Comparison of ENCODE assay signal across 8 mouse cellular contexts in the genomic region with DNA sequence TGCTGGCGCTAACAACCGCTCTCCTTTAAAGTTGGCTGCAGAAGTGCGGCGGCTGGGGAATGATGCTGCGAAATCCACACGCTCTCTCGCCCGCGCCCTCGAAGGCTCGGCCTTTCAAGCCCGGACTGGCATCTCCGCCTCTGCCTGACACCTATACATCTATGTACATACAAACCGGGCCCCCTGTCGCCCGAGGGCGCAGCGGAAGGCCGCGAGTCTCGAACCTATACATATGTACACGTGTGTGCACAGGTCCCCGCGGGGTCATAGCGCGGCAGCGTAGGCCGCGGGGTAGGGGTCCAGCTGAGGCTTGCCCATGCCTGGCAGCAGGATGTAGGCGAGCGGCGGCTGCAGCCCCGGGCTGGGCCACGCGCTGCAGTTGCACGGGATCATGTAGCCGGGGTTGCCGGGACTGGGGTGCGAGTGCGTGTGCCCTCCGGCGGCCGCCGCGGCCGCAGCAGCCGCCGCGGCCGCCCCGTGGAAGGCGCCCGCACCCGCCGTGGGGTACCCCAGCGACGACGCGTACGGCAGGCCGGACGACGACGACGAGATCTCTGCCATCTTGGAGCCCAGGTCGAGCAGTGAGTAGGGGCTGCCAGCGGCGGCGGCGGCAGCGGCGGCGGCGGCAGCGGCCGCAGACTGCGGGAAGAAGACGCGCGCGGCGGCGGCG. TPM values are rescaled to one million over a fixed set of nuclear protein-coding genes. Genes with fewer than 3 reads are reported as not detected.
DNase-seq lines count a peak whose midpoint lies in the region; ATAC-seq and TF ChIP-seq lines count a peak whose summit lies in the region.

No protein-coding gene starts in this region.

- peak overlapping the region; percentile 97 for H3K4me2 ChIP-seq in kidney, embryonic 16.5 days (replicated peaks; ENCODE audit: low read depth, low read length)
- peak overlapping the region; percentile 91 for H3K4me2 ChIP-seq in heart, embryonic 15.5 days
- peak overlapping the region; percentile 67 for H3K4me2 ChIP-seq in liver, embryonic 15.5 days

- H3K4me3 ChIP-seq in kidney, embryonic 16.5 days (ENCODE audit: low read length) = peak overlapping the region; percentile 59
- peak overlapping the region; percentile 53 for H3K4me3 ChIP-seq in heart, embryonic 15.5 days
- peak overlapping the region; percentile 45 for H3K4me3 ChIP-seq in liver, embryonic 15.5 days (replicated peaks)
- H3K4me3 ChIP-seq in testis, adult 2 months (ENCODE audit: control insufficient read depth, low read depth, low read length) = peak overlapping the region; percentile 50; the same call in 1 of the 2 replicates

- peaks cover 29% of the 10 kb centered on the region for H3K4me1 ChIP-seq in kidney, embryonic 16.5 days (ENCODE audit: insufficient read depth, low read length)
- peaks cover 33% of the 10 kb centered on the region for H3K4me1 ChIP-seq in heart, embryonic 15.5 days (replicated peaks)
- H3K4me1 ChIP-seq in liver, embryonic 15.5 days (replicated peaks) = peaks cover 24% of the 10 kb centered on the region
- peaks cover 26% of the 10 kb centered on the region for H3K4me1 ChIP-seq in testis, adult 2 months (ENCODE audit: control insufficient read depth, insufficient read depth, low read length)

- TF ChIP-seq POLR2A in testis, adult 2 months (IDR thresholded peaks at IDR 0.05; ENCODE audit: control insufficient read depth, low read depth, low read length) = no peak

- H3K9me3 ChIP-seq in kidney, embryonic 16.5 days (ENCODE audit: low read length) = no peaks in the 10 kb centered on the region
- H3K9me3 ChIP-seq in heart, embryonic 15.5 days (replicated peaks) = no peaks in the 10 kb centered on the region
- no peaks in the 10 kb centered on the region for H3K9me3 ChIP-seq in liver, embryonic 15.5 days (replicated peaks)

- no peaks in the 10 kb centered on the region for H3K36me3 ChIP-seq in kidney, embryonic 16.5 days (ENCODE audit: insufficient read depth, low read length)
- H3K36me3 ChIP-seq in heart, embryonic 15.5 days = no peaks in the 10 kb centered on the region
- no peaks in the 10 kb centered on the region for H3K36me3 ChIP-seq in liver, embryonic 15.5 days (replicated peaks)
- H3K36me3 ChIP-seq in testis, adult 2 months (ENCODE audit: control insufficient read depth, insufficient read depth, low read length) = no peaks in the 10 kb centered on the region

- no peak for TF ChIP-seq CTCF in testis, adult 2 months (IDR thresholded peaks at IDR 0.05; ENCODE audit: control insufficient read depth, insufficient read depth, insufficient replicate concordance, low read depth, low read length)

- H3K27ac ChIP-seq in kidney, embryonic 16.5 days (ENCODE audit: low read length) = no peak overlapping the region
- H3K27ac ChIP-seq in heart, embryonic 15.5 days = no peak overlapping the region
- H3K27ac ChIP-seq in liver, embryonic 15.5 days (replicated peaks) = no peak overlapping the region
- H3K27ac ChIP-seq in testis, adult 2 months (ENCODE audit: control insufficient read depth, insufficient read depth, low read depth, low read length) = no peak overlapping the region

- peaks cover 84% of the 10 kb centered on the region for H3K27me3 ChIP-seq in kidney, embryonic 16.5 days (ENCODE audit: insufficient read depth, low read length)
- peaks cover 91% of the 10 kb centered on the region for H3K27me3 ChIP-seq in heart, embryonic 15.5 days
- peaks cover 96% of the 10 kb centered on the region for H3K27me3 ChIP-seq in liver, embryonic 15.5 days
- H3K27me3 ChIP-seq in testis, adult 2 months (ENCODE audit: control insufficient read depth, insufficient read depth, low read length) = peaks cover 28% of the 10 kb centered on the region

- ATAC-seq in kidney, embryonic 16.5 days (ENCODE audit: low FRiP score, low TSS enrichment) = no peak
- ATAC-seq in heart, embryonic 15.5 days (replicated peaks; ENCODE audit: insufficient number of reproducible peaks, insufficient read depth, low FRiP score, low read depth) = 0 out of 2 replicates have a peak, but pooled peaks have one; percentile 38
- ATAC-seq in liver, embryonic 15.5 days (ENCODE audit: insufficient read depth) = no peak

- WGBS in kidney, embryonic 16.5 days = under 1% methylated on average over 65 of the region's 84 CpGs
- under 1% methylated on average over 66 of the region's 84 CpGs for WGBS in heart, embryonic 15.5 days
- WGBS in liver, embryonic 15.5 days (ENCODE audit: insufficient replicate concordance) = under 1% methylated on average over 84 of the region's 84 CpGs

- H3K9ac ChIP-seq in kidney, embryonic 16.5 days (replicated peaks; ENCODE audit: low read length) = no peak overlapping the region
- H3K9ac ChIP-seq in heart, embryonic 15.5 days = no peak overlapping the region
- H3K9ac ChIP-seq in liver, embryonic 15.5 days = no peak overlapping the region

- DNase-seq in kidney, adult 8-10 months = no peak
- DNase-seq in ZHBTc4 (ENCODE audit: low read depth, low spot score) = peak; percentile 81
- DNase-seq in urinary bladder, postnatal 36 days (ENCODE audit: low spot score in 2 of 2) = no peak
- DNase-seq in left cerebral cortex, adult 9 months (ENCODE audit: low spot score in 2 of 2) = no peak

RNA-seq across cellular contexts. Expression of a gene that starts 2.2 kb away (rescaled TPM):
- polyA plus RNA-seq in kidney, embryonic 16.5 days (2015; fragmentation: Nextera tagmentation; extraction: Ambion mirVana) = not detected in 2 replicates
- 0.27 TPM in 1 of 2 replicates, not detected in the other for polyA plus RNA-seq in heart, embryonic 15.5 days (2015; fragmentation: Nextera tagmentation; extraction: Ambion mirVana)
- not detected in 2 replicates for polyA plus RNA-seq in liver, embryonic 15.5 days (2015; fragmentation: Nextera tagmentation; extraction: Ambion mirVana)
- polyA plus RNA-seq in testis, adult 2 months (2012; rRNA removed) = 0.02 TPM in 1 of 2 replicates, not detected in the other

RNA-seq across cellular contexts. Expression of a gene that starts 32.1 kb away (rescaled TPM):
- polyA plus RNA-seq in kidney, embryonic 16.5 days (2015; fragmentation: Nextera tagmentation; extraction: Ambion mirVana) = not detected in 2 replicates
- polyA plus RNA-seq in heart, embryonic 15.5 days (2015; fragmentation: Nextera tagmentation; extraction: Ambion mirVana) = not detected in 2 replicates
- not detected in 2 replicates for polyA plus RNA-seq in liver, embryonic 15.5 days (2015; fragmentation: Nextera tagmentation; extraction: Ambion mirVana)
- not detected in 2 replicates for polyA plus RNA-seq in testis, adult 2 months (2012; rRNA removed)
